Mouse (Mus musculus) lung, postnatal 0 days (tissue): ENCODE measurements around the gene Naga.

Experiments
- CTCF ChIP-seq: IDR thresholded peaks from 2 replicates; pipeline ENCODE4 v1.5.1; 2016; ENCODE audit warnings: antibody characterized with exemption, mild to moderate bottlenecking
- EP300 ChIP-seq: IDR thresholded peaks from 2 replicates; pipeline ENCODE4 v1.6.1; 2016; ENCODE audit warnings: antibody characterized with exemption, mild to moderate bottlenecking, control low read depth

DNA sequence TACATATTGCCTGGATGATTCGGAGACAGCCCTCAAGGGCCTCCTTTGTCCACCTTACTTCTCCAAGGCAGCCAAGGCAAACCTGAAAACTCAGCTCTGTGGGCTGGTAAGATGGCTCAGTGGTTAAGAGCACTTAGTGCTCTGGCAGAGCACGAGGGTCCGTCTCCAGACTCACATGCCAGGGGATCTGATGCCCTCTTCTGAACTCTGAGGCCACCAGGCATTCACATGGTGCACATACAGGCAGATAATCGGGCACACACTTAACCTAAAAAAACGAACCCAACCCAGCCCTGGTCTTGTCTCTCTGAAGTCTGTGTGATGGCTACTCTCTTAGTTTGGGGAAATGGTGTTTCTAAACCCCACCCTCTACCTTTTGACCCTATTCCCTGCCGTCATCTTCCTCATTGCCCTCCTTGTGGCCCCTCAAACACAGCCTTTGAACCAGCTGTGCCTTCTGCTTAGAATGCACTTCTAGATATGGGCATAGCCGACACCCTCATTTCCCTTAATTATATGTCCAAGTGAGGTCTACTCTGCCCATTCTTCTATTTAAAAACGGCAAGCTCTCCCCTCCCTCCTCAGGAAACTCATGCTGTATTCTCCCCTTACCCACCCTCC is 1.0 kb upstream of the Naga start:
- TF ChIP-seq CTCF (no peak), EP300 (no peak)
